Comparison of ENCODE assay signal across 8 mouse cellular contexts in the genomic region with DNA sequence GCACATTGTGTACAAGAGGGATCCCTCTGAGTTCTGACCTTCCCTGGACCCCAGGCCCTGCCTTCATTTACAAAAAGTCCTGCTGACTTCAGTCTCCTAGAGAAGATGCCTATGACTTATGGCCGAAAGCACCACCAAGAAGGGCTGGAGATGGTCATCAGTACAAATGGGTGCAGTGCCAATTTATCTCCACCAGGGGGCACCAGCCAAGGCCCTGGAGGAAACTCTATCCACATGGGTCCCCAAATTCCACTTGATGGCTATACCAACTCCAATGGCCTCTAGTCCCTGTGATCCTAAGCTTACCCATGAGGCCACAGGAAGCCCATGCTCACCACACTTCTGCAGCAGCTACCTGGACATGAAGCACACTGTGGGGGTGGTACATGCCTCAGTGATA.
A peak's percentile ranks its signal among the peaks of the same experiment; 100 is the strongest.
DNase-seq lines count a peak whose midpoint lies in the region; ATAC-seq and TF ChIP-seq lines count a peak whose summit lies in the region.

No protein-coding gene starts in this region.

- 0 out of 2 replicates have a peak, but pooled peaks cover 6% of the 10 kb centered on the region for H3K4me1 ChIP-seq in lung, embryonic 14.5 days (ENCODE audit: insufficient read depth)
- peaks cover 16% of the 10 kb centered on the region for H3K4me1 ChIP-seq in intestine, embryonic 15.5 days (replicated peaks)

- no peak overlapping the region for H3K27ac ChIP-seq in lung, embryonic 14.5 days (ENCODE audit: low read depth)
- H3K27ac ChIP-seq in intestine, embryonic 15.5 days, result no peak overlapping the region

- no peak overlapping the region for H3K9ac ChIP-seq in lung, embryonic 14.5 days
- no peak overlapping the region for H3K9ac ChIP-seq in intestine, embryonic 15.5 days

- no peaks in the 10 kb centered on the region for H3K27me3 ChIP-seq in lung, embryonic 14.5 days (ENCODE audit: insufficient read depth, low read length)
- H3K27me3 ChIP-seq in intestine, embryonic 15.5 days (replicated peaks), result no peaks in the 10 kb centered on the region

- H3K9me3 ChIP-seq in lung, embryonic 14.5 days (ENCODE audit: low read depth, low read length), result no peaks in the 10 kb centered on the region
- H3K9me3 ChIP-seq in intestine, embryonic 15.5 days, result no peaks in the 10 kb centered on the region

- H3K36me3 ChIP-seq in lung, embryonic 14.5 days (ENCODE audit: insufficient read depth), result no peaks in the 10 kb centered on the region
- no peaks in the 10 kb centered on the region for H3K36me3 ChIP-seq in intestine, embryonic 15.5 days

- intact Hi-C loops in gastrocnemius, postnatal 14 days (cut with DNase I; ENCODE audit: low total_unique reads), result no loop called here

- H3K4me2 ChIP-seq in lung, embryonic 14.5 days, result no peak overlapping the region
- H3K4me2 ChIP-seq in intestine, embryonic 15.5 days (replicated peaks), result no peak overlapping the region

- TF ChIP-seq CTCF in lung, embryonic 14.5 days (IDR thresholded peaks at IDR 0.05; ENCODE audit: low read depth), result peak; percentile 85

- no peak overlapping the region for H3K4me3 ChIP-seq in lung, embryonic 14.5 days (ENCODE audit: low read depth, low read length)
- no peak overlapping the region for H3K4me3 ChIP-seq in intestine, embryonic 15.5 days (replicated peaks)

- 89% methylated on average over 1 of the region's 1 CpGs for WGBS in lung, embryonic 14.5 days
- WGBS in intestine, embryonic 15.5 days, result 89% methylated on average over 1 of the region's 1 CpGs

- ATAC-seq in lung, embryonic 14.5 days (ENCODE audit: insufficient read depth), result no peak
- ATAC-seq in frontal cortex, adult (ENCODE audit: low TSS enrichment), result no peak
- no peak for ATAC-seq in intestine, embryonic 15.5 days

- DNase-seq in gastrocnemius, postnatal 14 days, result peak; percentile 30
- DNase-seq in gastrocnemius, postnatal 10 days, result no peak
- DNase-seq in urinary bladder, postnatal 14 days (ENCODE audit: low spot score), result peak; percentile 57
- DNase-seq in urinary bladder, postnatal 4 days (ENCODE audit: low spot score in 2 of 2), result no peak
- peak; percentile 62 to 70 for DNase-seq in cerebellum, postnatal 25 days
- DNase-seq in lung, embryonic 14.5 days, result peak; percentile 67

Comparison
In these comparisons a context has a peak if more than half of its experiments do, and no peak if none do; other contexts are left out.
1. DNase-seq: peak in gastrocnemius, postnatal 14 days (single experiment), urinary bladder, postnatal 14 days (single experiment), cerebellum, postnatal 25 days (2 of 2) and lung, embryonic 14.5 days (single experiment); none in gastrocnemius, postnatal 10 days (single experiment) and urinary bladder, postnatal 4 days (0 of 2).